Mouse (Mus musculus) intestine, embryonic 15.5 days (tissue): Measurements from ENCODE around the gene 9930021J03Rik. TPM values are rescaled to one million over a fixed set of nuclear protein-coding genes. Genes with fewer than 3 reads are reported as not detected.

Source experiments
- ATAC-seq: fragments of 200-750 bp; cut with Nextera tagmentation; 2 replicates; pipeline ENCODE4 v1.8.0; 2017; ENCODE audit warnings: moderate TSS enrichment, moderate library complexity
- H3K27ac ChIP-seq: fragments of 300-500 bp; sonication (generic); 2 replicates; pipeline ENCODE4 v1.5.1; 2015; ENCODE audit warnings: mild to moderate bottlenecking, inconsistent platforms
- H3K27me3 ChIP-seq: fragments of 300-500 bp; sonication (generic); replicated peaks from 2 replicates; pipeline ENCODE4 v1.6.1; 2015; ENCODE audit warnings: inconsistent platforms
- H3K36me3 ChIP-seq: fragments of 300-500 bp; sonication (generic); 2 replicates; pipeline ENCODE4 v1.6.1; 2015; ENCODE audit warnings: inconsistent platforms
- H3K4me1 ChIP-seq: fragments of 300-500 bp; sonication (generic); replicated peaks from 2 replicates; pipeline ENCODE4 v1.6.1; 2015; ENCODE audit warnings: inconsistent platforms
- H3K4me2 ChIP-seq: fragments of 300-500 bp; sonication (generic); replicated peaks from 2 replicates; pipeline ENCODE4 v1.6.1; 2015; ENCODE audit warnings: mild to moderate bottlenecking, inconsistent platforms
- H3K4me3 ChIP-seq: fragments of 300-500 bp; sonication (generic); replicated peaks from 2 replicates; pipeline ENCODE4 v1.5.1; 2015; ENCODE audit warnings: inconsistent platforms
- H3K9ac ChIP-seq: fragments of 300-500 bp; sonication (generic); 2 replicates; pipeline ENCODE4 v1.6.1; 2015; ENCODE audit warnings: inconsistent platforms
- H3K9me3 ChIP-seq: fragments of 300-500 bp; sonication (generic); 2 replicates; pipeline ENCODE4 v1.6.1; 2016; ENCODE audit warnings: inconsistent platforms
- WGBS: fragments of 180-500 bp; shearing (Covaris S2); methylation state at CpG from one replicate; pipeline ENCODE4 v1.1.7; 2015; 5-methylcytosine and 5-hydroxymethylcytosine counted together
- polyA plus RNA-seq: library from polyadenylated mRNA; unstranded; fragments of >200 nt; fragmentation: Nextera tagmentation; extraction: Ambion mirVana; gene quantifications from 2 replicates; pipeline ENCODE4 v1.2.1, GENCODE M21; 2015

The 9930021J03Rik gene
- polyA plus RNA-seq, 1 experiment from 2014 or later = 4.0 TPM

GRCm38 (mm10) chr19:29797371-29797770, 8.4 kb downstream of the 9930021J03Rik start:
- H3K27me3 ChIP-seq = no peaks in the 10 kb centered on the region
- no peak overlapping the region for H3K4me3 ChIP-seq
- no peak for ATAC-seq
- no peak overlapping the region for H3K9ac ChIP-seq
- no peaks in the 10 kb centered on the region for H3K36me3 ChIP-seq
- 77% methylated on average over 3 of the region's 3 CpGs for WGBS
- no peak overlapping the region for H3K27ac ChIP-seq
- no peaks in the 10 kb centered on the region for H3K9me3 ChIP-seq
- H3K4me2 ChIP-seq = no peak overlapping the region
- H3K4me1 ChIP-seq = no peaks in the 10 kb centered on the region

GRCm38 (mm10) chr19:29787997-29788396, 17.8 kb downstream of the 9930021J03Rik start:
- Histone ChIP-seq H3K4me2 (no peak overlapping the region), H3K36me3 (no peaks in the 10 kb centered on the region), H3K4me1 (no peaks in the 10 kb centered on the region), H3K27me3 (no peaks in the 10 kb centered on the region), H3K4me3 (no peak overlapping the region), H3K9me3 (no peaks in the 10 kb centered on the region), H3K27ac (no peak overlapping the region), H3K9ac (no peak overlapping the region)
- no peak for ATAC-seq

GRCm38 (mm10) chr19:29782914-29783313, 22.9 kb downstream of the 9930021J03Rik start:
- no peak overlapping the region for H3K4me2 ChIP-seq
- H3K4me3 ChIP-seq = no peak overlapping the region
- no peak for ATAC-seq
- no peaks in the 10 kb centered on the region for H3K27me3 ChIP-seq
- H3K9me3 ChIP-seq = no peaks in the 10 kb centered on the region
- H3K27ac ChIP-seq = no peak overlapping the region
- WGBS = 83% methylated on average over 2 of the region's 2 CpGs
- H3K4me1 ChIP-seq = no peaks in the 10 kb centered on the region
- no peaks in the 10 kb centered on the region for H3K36me3 ChIP-seq
- H3K9ac ChIP-seq = no peak overlapping the region

GRCm38 (mm10) chr19:29753939-29754338, 51.9 kb downstream of the 9930021J03Rik start:
- Histone ChIP-seq H3K4me3 (no peak overlapping the region), H3K36me3 (no peaks in the 10 kb centered on the region), H3K27ac (no peak overlapping the region), H3K27me3 (no peaks in the 10 kb centered on the region), H3K4me2 (no peak overlapping the region), H3K9ac (no peak overlapping the region), H3K4me1 (no peaks in the 10 kb centered on the region), H3K9me3 (no peaks in the 10 kb centered on the region)
- ATAC-seq = no peak
- whole genome bisulfite sequencing = 66% methylated on average over 2 of the region's 2 CpGs

GRCm38 (mm10) chr19:29750994-29751393, 54.8 kb downstream of the 9930021J03Rik start:
- Histone ChIP-seq H3K4me1 (no peaks in the 10 kb centered on the region), H3K9me3 (no peaks in the 10 kb centered on the region), H3K36me3 (no peaks in the 10 kb centered on the region), H3K27me3 (no peaks in the 10 kb centered on the region), H3K9ac (no peak overlapping the region), H3K4me3 (no peak overlapping the region), H3K4me2 (no peak overlapping the region), H3K27ac (no peak overlapping the region)
- WGBS = 96% methylated on average over 3 of the region's 3 CpGs
- no peak for ATAC-seq

- H3K36me3 ChIP-seq = no peaks in the 10 kb centered on the region
- 0 out of 2 replicates have a peak overlapping the region, but pooled peaks have one; percentile 14 for H3K4me2 ChIP-seq
- H3K9me3 ChIP-seq = no peaks in the 10 kb centered on the region
- peak overlapping the region; percentile 13; the same call in 1 of the 2 replicates for H3K27ac ChIP-seq
- H3K4me1 ChIP-seq = no peaks in the 10 kb centered on the region
- no peaks in the 10 kb centered on the region for H3K27me3 ChIP-seq
- H3K9ac ChIP-seq = no peak overlapping the region
- no peak overlapping the region for H3K4me3 ChIP-seq
- peak; percentile 49; the same call in 1 of the 2 replicates for ATAC-seq
- 56% methylated on average over 5 of the region's 5 CpGs for WGBS
Observed at GRCm38 (mm10) chr19:29743531-29743930, 62.3 kb downstream of the 9930021J03Rik start.

- H3K4me3 ChIP-seq = no peak overlapping the region
- WGBS = 66% methylated on average over 1 of the region's 1 CpGs
- no peaks in the 10 kb centered on the region for H3K4me1 ChIP-seq
- H3K36me3 ChIP-seq = no peaks in the 10 kb centered on the region
- no peaks in the 10 kb centered on the region for H3K9me3 ChIP-seq
- H3K27me3 ChIP-seq = no peaks in the 10 kb centered on the region
- H3K4me2 ChIP-seq = no peak overlapping the region
- no peak overlapping the region for H3K27ac ChIP-seq
- H3K9ac ChIP-seq = no peak overlapping the region
- no peak for ATAC-seq
Observed at GRCm38 (mm10) chr19:29740661-29741060, 65.1 kb downstream of the 9930021J03Rik start.

GRCm38 (mm10) chr19:29739608-29740007, 66.2 kb downstream of the 9930021J03Rik start:
- Histone ChIP-seq H3K9ac (no peak overlapping the region), H3K27ac (no peak overlapping the region), H3K9me3 (no peaks in the 10 kb centered on the region), H3K4me1 (no peaks in the 10 kb centered on the region), H3K4me2 (no peak overlapping the region), H3K4me3 (no peak overlapping the region), H3K36me3 (no peaks in the 10 kb centered on the region), H3K27me3 (no peaks in the 10 kb centered on the region)
- ATAC-seq = no peak
- WGBS = 93% methylated on average over 2 of the region's 2 CpGs

GRCm38 (mm10) chr19:29735421-29735820, 70.4 kb downstream of the 9930021J03Rik start:
- no peaks in the 10 kb centered on the region for H3K27me3 ChIP-seq
- H3K27ac ChIP-seq = no peak overlapping the region
- H3K9me3 ChIP-seq = no peaks in the 10 kb centered on the region
- no peak overlapping the region for H3K9ac ChIP-seq
- H3K36me3 ChIP-seq = no peaks in the 10 kb centered on the region
- no peak for ATAC-seq
- no peak overlapping the region for H3K4me2 ChIP-seq
- 83% methylated on average over 3 of the region's 3 CpGs for WGBS
- no peak overlapping the region for H3K4me3 ChIP-seq
- H3K4me1 ChIP-seq = no peaks in the 10 kb centered on the region

GRCm38 (mm10) chr19:29718476-29718875, 87.3 kb downstream of the 9930021J03Rik start:
- Histone ChIP-seq H3K4me3 (no peak overlapping the region), H3K9ac (no peak overlapping the region), H3K4me2 (no peak overlapping the region), H3K27me3 (no peaks in the 10 kb centered on the region), H3K4me1 (no peaks in the 10 kb centered on the region), H3K36me3 (peaks cover 4% of the 10 kb centered on the region; the same call in 1 of the 2 replicates), H3K27ac (no peak overlapping the region), H3K9me3 (no peaks in the 10 kb centered on the region)
- 95% methylated on average over 3 of the region's 3 CpGs for WGBS
- no peak for ATAC-seq

- no peak overlapping the region for H3K27ac ChIP-seq
- H3K27me3 ChIP-seq = no peaks in the 10 kb centered on the region
- no peaks in the 10 kb centered on the region for H3K9me3 ChIP-seq
- no peak overlapping the region for H3K4me3 ChIP-seq
- no peak overlapping the region for H3K4me2 ChIP-seq
- no peaks in the 10 kb centered on the region for H3K4me1 ChIP-seq
- H3K9ac ChIP-seq = no peak overlapping the region
- WGBS = 93% methylated on average over 3 of the region's 3 CpGs
- H3K36me3 ChIP-seq = peaks cover 4% of the 10 kb centered on the region; the same call in 1 of the 2 replicates
- ATAC-seq = no peak
Observed at GRCm38 (mm10) chr19:29717854-29718253, 87.9 kb downstream of the 9930021J03Rik start.

GRCm38 (mm10) chr19:29713451-29713850, 92.3 kb downstream of the 9930021J03Rik start:
- no peak overlapping the region for H3K9ac ChIP-seq
- H3K27me3 ChIP-seq = no peaks in the 10 kb centered on the region
- no peak overlapping the region for H3K27ac ChIP-seq
- no peaks in the 10 kb centered on the region for H3K4me1 ChIP-seq
- 91% methylated on average over 4 of the region's 4 CpGs for WGBS
- peaks cover 2% of the 10 kb centered on the region; the same call in 1 of the 2 replicates for H3K36me3 ChIP-seq
- ATAC-seq = no peak
- no peak overlapping the region for H3K4me3 ChIP-seq
- H3K9me3 ChIP-seq = no peaks in the 10 kb centered on the region
- no peak overlapping the region for H3K4me2 ChIP-seq

- no peak for ATAC-seq
- no peak overlapping the region for H3K4me2 ChIP-seq
- 88% methylated on average over 3 of the region's 3 CpGs for WGBS
Observed at GRCm38 (mm10) chr19:29709461-29709860, 96.3 kb downstream of the 9930021J03Rik start.

More at GRCm38 (mm10) chr19:29709461-29709860, 96.3 kb downstream of the 9930021J03Rik start:
- Histone ChIP-seq H3K9ac (no peak overlapping the region), H3K27ac (no peak overlapping the region), H3K4me1 (no peaks in the 10 kb centered on the region), H3K9me3 (no peaks in the 10 kb centered on the region), H3K27me3 (no peaks in the 10 kb centered on the region), H3K4me3 (no peak overlapping the region), H3K36me3 (no peaks in the 10 kb centered on the region)
